Mouse (Mus musculus): Measurements from ENCODE around the gene Birc6. TPM values are rescaled to one million over a fixed set of nuclear protein-coding genes. Genes with fewer than 3 reads are reported as not detected.

Birc6 gene
- polyA plus RNA-seq, 1 experiment from 2014 or later = 46.6 TPM

DNA sequence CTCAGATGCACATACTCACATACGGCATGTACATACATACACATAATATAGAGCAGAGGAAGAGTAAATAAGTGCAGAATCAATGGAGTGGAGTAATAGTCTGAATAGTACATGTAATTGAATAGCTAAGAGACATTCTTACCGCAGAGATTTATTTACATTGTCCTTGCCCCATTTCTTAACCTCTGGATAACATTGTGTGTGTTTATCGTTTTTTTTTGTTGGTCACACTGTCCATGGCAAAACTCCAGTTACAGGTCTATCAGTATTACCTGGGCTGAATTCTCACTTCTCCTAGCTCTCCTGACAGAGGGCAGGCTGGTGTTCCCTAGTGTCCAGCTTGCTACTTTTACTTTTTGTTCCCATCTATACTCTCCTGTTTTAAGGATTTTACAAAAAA is 58.7 kb downstream of the Birc6 start:
- Histone ChIP-seq H3K4me1 (ENCODE audit: control insufficient read depth, insufficient read depth, low read length) (peaks cover 3% of the 10 kb centered on the region; the same call in 1 of the 2 replicates), H3K4me2 (ENCODE audit: low read depth, low read length) (no peak overlapping the region), H3K27me3 (ENCODE audit: control insufficient read depth, insufficient read depth, low read length) (no peaks in the 10 kb centered on the region), H3K36me3 (ENCODE audit: control insufficient read depth, insufficient read depth) (no peaks in the 10 kb centered on the region; the same call in 1 of the 2 replicates), H3K4me3 (ENCODE audit: low read length) (no peak overlapping the region), H3K27ac (ENCODE audit: low read length) (no peak overlapping the region), H3K9me3 (replicated peaks; ENCODE audit: control insufficient read depth, low read length) (no peaks in the 10 kb centered on the region), H3K9ac (ENCODE audit: low read length) (no peak overlapping the region)
- 94% methylated on average over 3 of the region's 3 CpGs for WGBS
- ATAC-seq (replicated peaks; ENCODE audit: extremely low read depth, insufficient read depth, low FRiP score) = no peak

DNA sequence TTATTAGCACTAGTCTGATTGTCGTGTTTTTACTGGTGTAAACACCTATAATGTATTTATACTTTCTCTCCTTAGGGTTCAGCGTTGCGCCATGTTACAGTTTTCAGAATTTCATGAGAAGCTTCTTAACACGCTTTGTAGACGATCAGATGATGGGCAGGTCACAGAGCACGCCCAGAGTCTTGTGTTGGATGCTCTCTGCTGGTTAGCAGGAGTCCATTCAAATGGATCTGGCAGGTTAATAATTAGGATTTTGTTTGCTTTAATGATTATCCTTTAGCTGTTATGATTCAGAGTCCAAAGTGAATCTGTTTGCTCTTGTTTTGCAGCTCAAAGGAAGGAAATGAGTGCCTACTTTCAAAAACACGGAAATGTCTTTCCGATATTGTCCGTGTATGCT is 70.8 kb downstream of the Birc6 start:
- H3K27me3 ChIP-seq (ENCODE audit: control insufficient read depth, insufficient read depth, low read length) = no peaks in the 10 kb centered on the region
- no peak overlapping the region for H3K4me2 ChIP-seq (ENCODE audit: low read depth, low read length)
- H3K36me3 ChIP-seq (ENCODE audit: control insufficient read depth, insufficient read depth) = peaks cover 22% of the 10 kb centered on the region
- no peak overlapping the region for H3K9ac ChIP-seq (ENCODE audit: low read length)
- no peak overlapping the region for H3K27ac ChIP-seq (ENCODE audit: low read length)
- no peaks in the 10 kb centered on the region for H3K9me3 ChIP-seq (replicated peaks; ENCODE audit: control insufficient read depth, low read length)
- no peak overlapping the region for H3K4me3 ChIP-seq (ENCODE audit: low read length)
- 91% methylated on average over 9 of the region's 9 CpGs for WGBS
- ATAC-seq (replicated peaks; ENCODE audit: extremely low read depth, insufficient read depth, low FRiP score) = no peak
- H3K4me1 ChIP-seq (ENCODE audit: control insufficient read depth, insufficient read depth, low read length) = no peaks in the 10 kb centered on the region

- no peak for ATAC-seq (replicated peaks; ENCODE audit: extremely low read depth, insufficient read depth, low FRiP score)
- no peak overlapping the region for H3K4me2 ChIP-seq (ENCODE audit: low read depth, low read length)
- no peaks in the 10 kb centered on the region for H3K27me3 ChIP-seq (ENCODE audit: control insufficient read depth, insufficient read depth, low read length)
- 96% methylated on average over 2 of the region's 2 CpGs for whole genome bisulfite sequencing
- H3K4me1 ChIP-seq (ENCODE audit: control insufficient read depth, insufficient read depth, low read length) = no peaks in the 10 kb centered on the region
- no peak overlapping the region for H3K9ac ChIP-seq (ENCODE audit: low read length)
- no peak overlapping the region for H3K27ac ChIP-seq (ENCODE audit: low read length)
- no peak overlapping the region for H3K4me3 ChIP-seq (ENCODE audit: low read length)
- peaks cover 22% of the 10 kb centered on the region for H3K36me3 ChIP-seq (ENCODE audit: control insufficient read depth, insufficient read depth)
- H3K9me3 ChIP-seq (replicated peaks; ENCODE audit: control insufficient read depth, low read length) = no peaks in the 10 kb centered on the region
Measured at GRCm38 (mm10) chr17:74599396-74599795, 71.3 kb downstream of the Birc6 start.

DNA sequence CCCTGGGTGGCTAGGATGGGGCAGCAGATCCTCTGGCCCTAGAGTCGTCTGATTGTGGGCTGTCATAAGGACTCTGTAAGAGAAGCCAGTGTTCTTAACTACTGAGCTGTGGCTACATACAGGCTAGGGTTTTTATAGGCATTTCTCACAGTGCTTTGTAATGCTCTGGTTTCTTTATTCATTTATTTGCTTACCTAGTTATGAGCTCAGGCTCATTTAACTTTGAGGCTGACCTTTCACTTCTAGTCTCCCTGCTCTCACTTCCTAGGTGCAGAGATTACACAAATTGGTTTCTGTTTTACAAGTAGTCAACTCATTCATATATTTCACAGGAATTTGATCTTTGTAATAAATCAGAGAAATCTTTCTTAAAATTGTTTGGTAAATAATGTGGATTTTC is 73.1 kb downstream of the Birc6 start:
- Histone ChIP-seq H3K27me3 (ENCODE audit: control insufficient read depth, insufficient read depth, low read length) (no peaks in the 10 kb centered on the region), H3K4me1 (ENCODE audit: control insufficient read depth, insufficient read depth, low read length) (no peaks in the 10 kb centered on the region), H3K36me3 (ENCODE audit: control insufficient read depth, insufficient read depth) (peaks cover 15% of the 10 kb centered on the region), H3K4me3 (ENCODE audit: low read length) (no peak overlapping the region), H3K9ac (ENCODE audit: low read length) (no peak overlapping the region), H3K9me3 (replicated peaks; ENCODE audit: control insufficient read depth, low read length) (no peaks in the 10 kb centered on the region), H3K4me2 (ENCODE audit: low read depth, low read length) (no peak overlapping the region), H3K27ac (ENCODE audit: low read length) (no peak overlapping the region)
- ATAC-seq (replicated peaks; ENCODE audit: extremely low read depth, insufficient read depth, low FRiP score) = no peak
- WGBS = 83% methylated on average over 1 of the region's 1 CpGs

DNA sequence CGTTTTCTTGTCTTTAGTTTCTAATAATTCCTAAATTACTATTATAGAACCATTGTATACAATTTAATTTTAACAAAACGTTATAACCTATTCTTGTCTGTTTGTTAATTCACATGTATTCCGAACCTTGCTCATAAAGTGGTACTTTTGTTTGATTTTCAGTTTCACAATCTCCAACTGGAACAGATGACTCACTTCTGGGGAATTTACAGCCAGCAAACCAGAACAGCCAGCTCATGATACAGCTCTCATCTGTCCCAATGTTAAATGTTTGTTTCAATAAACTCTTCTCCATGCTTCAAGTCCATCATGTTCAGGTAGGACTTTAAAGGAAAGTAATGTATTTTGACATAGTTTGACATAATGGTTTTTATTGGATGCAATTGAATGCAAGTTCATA is 102.7 kb downstream of the Birc6 start:
- Histone ChIP-seq H3K36me3 (ENCODE audit: control insufficient read depth, insufficient read depth) (peaks cover 30% of the 10 kb centered on the region), H3K9ac (ENCODE audit: low read length) (no peak overlapping the region), H3K4me2 (ENCODE audit: low read depth, low read length) (no peak overlapping the region), H3K4me3 (ENCODE audit: low read length) (no peak overlapping the region), H3K27ac (ENCODE audit: low read length) (no peak overlapping the region), H3K4me1 (ENCODE audit: control insufficient read depth, insufficient read depth, low read length) (no peaks in the 10 kb centered on the region), H3K9me3 (replicated peaks; ENCODE audit: control insufficient read depth, low read length) (no peaks in the 10 kb centered on the region), H3K27me3 (ENCODE audit: control insufficient read depth, insufficient read depth, low read length) (no peaks in the 10 kb centered on the region)
- 73% methylated on average over 3 of the region's 3 CpGs for WGBS
- no peak for ATAC-seq (replicated peaks; ENCODE audit: extremely low read depth, insufficient read depth, low FRiP score)

DNA sequence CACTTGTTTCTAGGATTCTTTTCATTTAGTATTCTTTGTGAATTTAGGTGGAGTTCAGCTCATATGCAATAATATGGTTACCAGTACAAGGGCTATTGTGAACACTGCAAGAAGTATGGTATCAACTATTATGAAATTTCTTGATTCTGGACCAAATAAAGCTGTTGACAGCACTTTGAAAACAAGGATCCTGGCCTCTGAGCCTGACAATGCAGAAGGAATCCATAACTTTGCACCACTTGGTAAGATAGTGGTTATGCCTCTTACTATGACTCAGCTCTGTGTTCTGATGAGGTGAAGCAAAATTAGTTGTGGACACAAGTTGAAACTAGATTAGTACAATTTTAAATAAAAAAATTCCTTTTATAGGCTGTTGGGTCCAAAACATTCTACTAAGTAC is 114.3 kb downstream of the Birc6 start:
- Histone ChIP-seq H3K9ac (ENCODE audit: low read length) (no peak overlapping the region), H3K27me3 (ENCODE audit: control insufficient read depth, insufficient read depth, low read length) (no peaks in the 10 kb centered on the region), H3K36me3 (ENCODE audit: control insufficient read depth, insufficient read depth) (peaks cover 49% of the 10 kb centered on the region), H3K4me1 (ENCODE audit: control insufficient read depth, insufficient read depth, low read length) (no peaks in the 10 kb centered on the region), H3K4me3 (ENCODE audit: low read length) (no peak overlapping the region), H3K27ac (ENCODE audit: low read length) (no peak overlapping the region), H3K4me2 (ENCODE audit: low read depth, low read length) (no peak overlapping the region), H3K9me3 (replicated peaks; ENCODE audit: control insufficient read depth, low read length) (no peaks in the 10 kb centered on the region)
- ATAC-seq (replicated peaks; ENCODE audit: extremely low read depth, insufficient read depth, low FRiP score) = no peak

DNA sequence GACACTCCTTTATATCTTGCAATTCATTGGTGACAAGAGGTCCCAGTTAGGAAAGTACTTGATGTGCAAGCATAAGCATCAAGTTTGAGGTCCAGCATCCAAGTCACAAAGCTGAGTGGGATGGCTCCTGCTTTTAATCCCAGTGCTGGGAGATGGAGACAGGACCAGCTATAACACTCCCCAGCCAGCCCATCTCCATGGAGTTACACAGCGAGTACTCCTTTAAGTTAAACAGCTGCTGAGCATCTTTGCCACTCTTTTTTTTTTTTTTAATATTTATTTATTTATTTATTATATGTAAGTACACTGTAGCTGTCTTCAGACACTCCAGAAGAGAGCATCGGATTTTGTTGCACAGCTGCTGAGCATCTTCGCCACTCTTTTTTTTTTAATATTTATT is 130.3 kb downstream of the Birc6 start:
- H3K36me3 ChIP-seq (ENCODE audit: control insufficient read depth, insufficient read depth) = peaks cover 38% of the 10 kb centered on the region
- WGBS = 96% methylated on average over 3 of the region's 3 CpGs

DNA sequence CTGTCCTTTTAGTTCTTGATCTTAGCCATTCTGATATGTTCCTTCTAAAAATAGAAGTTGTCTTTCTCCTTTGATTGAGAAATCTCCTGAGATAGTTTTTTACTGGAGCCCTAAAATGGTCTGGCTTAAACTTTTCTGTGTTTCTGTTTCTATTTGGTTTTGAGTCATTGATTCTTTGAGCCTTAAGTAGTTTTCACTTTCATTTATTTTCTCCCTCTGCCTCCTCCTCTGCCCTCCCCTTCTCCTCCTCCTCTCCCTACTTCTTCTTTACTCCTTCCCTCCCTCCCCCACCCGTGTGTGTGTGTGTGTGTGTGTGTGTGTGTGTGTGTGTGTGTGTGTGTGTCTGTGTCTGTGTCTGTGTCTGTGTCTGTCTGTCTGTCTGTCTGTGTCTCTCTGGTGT is 139.9 kb downstream of the Birc6 start:
- Histone ChIP-seq H3K9ac (ENCODE audit: low read length) (no peak overlapping the region), H3K4me3 (ENCODE audit: low read length) (no peak overlapping the region), H3K27ac (ENCODE audit: low read length) (no peak overlapping the region), H3K9me3 (replicated peaks; ENCODE audit: control insufficient read depth, low read length) (no peaks in the 10 kb centered on the region), H3K4me1 (ENCODE audit: control insufficient read depth, insufficient read depth, low read length) (no peaks in the 10 kb centered on the region), H3K27me3 (ENCODE audit: control insufficient read depth, insufficient read depth, low read length) (no peaks in the 10 kb centered on the region), H3K36me3 (ENCODE audit: control insufficient read depth, insufficient read depth) (peaks cover 45% of the 10 kb centered on the region), H3K4me2 (ENCODE audit: low read depth, low read length) (no peak overlapping the region)
- ATAC-seq (replicated peaks; ENCODE audit: extremely low read depth, insufficient read depth, low FRiP score) = no peak
- 67% methylated on average over 1 of the region's 1 CpGs for WGBS

More for the DNA sequence above, 130.3 kb downstream of the Birc6 start:
- Histone ChIP-seq H3K9me3 (replicated peaks; ENCODE audit: control insufficient read depth, low read length) (no peaks in the 10 kb centered on the region), H3K27ac (ENCODE audit: low read length) (no peak overlapping the region), H3K4me1 (ENCODE audit: control insufficient read depth, insufficient read depth, low read length) (no peaks in the 10 kb centered on the region), H3K4me3 (ENCODE audit: low read length) (no peak overlapping the region), H3K9ac (ENCODE audit: low read length) (no peak overlapping the region), H3K4me2 (ENCODE audit: low read depth, low read length) (no peak overlapping the region), H3K27me3 (ENCODE audit: control insufficient read depth, insufficient read depth, low read length) (no peaks in the 10 kb centered on the region)
- ATAC-seq (replicated peaks; ENCODE audit: extremely low read depth, insufficient read depth, low FRiP score) = no peak

DNA sequence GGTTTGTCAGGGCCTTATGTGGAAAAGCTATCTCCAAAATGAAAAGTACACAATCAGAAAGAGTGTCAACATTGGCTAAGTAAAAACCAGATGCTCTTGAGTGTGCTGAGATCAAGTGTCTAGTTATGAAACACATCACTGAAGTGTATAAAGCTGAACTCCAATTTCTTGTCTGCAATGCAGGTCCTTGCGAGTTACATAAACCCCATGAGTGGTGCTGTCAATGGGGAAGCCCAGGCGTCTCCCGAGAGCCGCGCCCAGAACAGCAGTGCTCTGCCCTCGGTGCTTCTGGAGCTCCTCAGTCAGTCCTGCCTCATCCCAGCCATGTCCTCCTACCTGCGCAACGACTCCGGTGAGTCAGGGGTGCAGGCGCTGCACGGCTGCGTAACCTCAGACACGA is 141.9 kb downstream of the Birc6 start:
- ATAC-seq (replicated peaks; ENCODE audit: extremely low read depth, insufficient read depth, low FRiP score) = no peak

GRCm38 (mm10) chr17:74672446-74672845 is 144.4 kb downstream of the Birc6 start:
- no peaks in the 10 kb centered on the region for H3K9me3 ChIP-seq (replicated peaks; ENCODE audit: control insufficient read depth, low read length)
- H3K27ac ChIP-seq (ENCODE audit: low read length) = no peak overlapping the region
- H3K9ac ChIP-seq (ENCODE audit: low read length) = no peak overlapping the region
- no peak overlapping the region for H3K4me2 ChIP-seq (ENCODE audit: low read depth, low read length)
- no peak overlapping the region for H3K4me3 ChIP-seq (ENCODE audit: low read length)
- H3K27me3 ChIP-seq (ENCODE audit: control insufficient read depth, insufficient read depth, low read length) = no peaks in the 10 kb centered on the region
- 56% methylated on average over 4 of the region's 4 CpGs for WGBS
- no peaks in the 10 kb centered on the region for H3K4me1 ChIP-seq (ENCODE audit: control insufficient read depth, insufficient read depth, low read length)
- H3K36me3 ChIP-seq (ENCODE audit: control insufficient read depth, insufficient read depth) = peaks cover 35% of the 10 kb centered on the region
- no peak for ATAC-seq (replicated peaks; ENCODE audit: extremely low read depth, insufficient read depth, low FRiP score)

More for the DNA sequence above, 141.9 kb downstream of the Birc6 start:
- no peaks in the 10 kb centered on the region for H3K9me3 ChIP-seq (replicated peaks; ENCODE audit: control insufficient read depth, low read length)
- 91% methylated on average over 13 of the region's 13 CpGs for WGBS
- H3K9ac ChIP-seq (ENCODE audit: low read length) = no peak overlapping the region
- no peak overlapping the region for H3K4me2 ChIP-seq (ENCODE audit: low read depth, low read length)
- no peak overlapping the region for H3K4me3 ChIP-seq (ENCODE audit: low read length)
- H3K27ac ChIP-seq (ENCODE audit: low read length) = no peak overlapping the region
- no peaks in the 10 kb centered on the region for H3K27me3 ChIP-seq (ENCODE audit: control insufficient read depth, insufficient read depth, low read length)
- no peaks in the 10 kb centered on the region for H3K4me1 ChIP-seq (ENCODE audit: control insufficient read depth, insufficient read depth, low read length)
- H3K36me3 ChIP-seq (ENCODE audit: control insufficient read depth, insufficient read depth) = peaks cover 30% of the 10 kb centered on the region
